Mouse (Mus musculus): ENCODE measurements around the gene Prdx5. TPM values are rescaled to one million over a fixed set of nuclear protein-coding genes. Genes with fewer than 3 reads are reported as not detected.

The Prdx5 gene
- polyA plus RNA-seq, 1 experiment from 2014 or later = 153 TPM

GRCm38 (mm10) chr19:6936299-6936698, 26.4 kb upstream of the Prdx5 start:
- Histone ChIP-seq H3K27ac (ENCODE audit: low read depth) (no peak overlapping the region), H3K36me3 (ENCODE audit: insufficient read depth) (no peaks in the 10 kb centered on the region), H3K4me1 (ENCODE audit: insufficient read depth) (peaks cover 6% of the 10 kb centered on the region; the same call in 1 of the 2 replicates), H3K27me3 (ENCODE audit: insufficient read depth, low read length) (peaks cover 50% of the 10 kb centered on the region), H3K9ac (no peak overlapping the region), H3K9me3 (ENCODE audit: low read depth, low read length) (no peaks in the 10 kb centered on the region), H3K4me3 (ENCODE audit: low read depth, low read length) (no peak overlapping the region), H3K4me2 (no peak overlapping the region)
- 24% methylated on average over 3 of the region's 3 CpGs for WGBS
- DNase-seq (no peak), ATAC-seq (ENCODE audit: insufficient read depth) (no peak)
- peak; percentile 44 for TF ChIP-seq CTCF (IDR thresholded peaks at IDR 0.05; ENCODE audit: low read depth)

GRCm38 (mm10) chr19:6934195-6934977, 24.5 kb upstream of the Prdx5 start, which contains the start of gene Kcnk4:
TSS of gene Kcnk4 (minus strand) at chr19:6934515.
- Histone ChIP-seq H3K4me1 (ENCODE audit: insufficient read depth) (no peaks in the 10 kb centered on the region), H3K27me3 (ENCODE audit: insufficient read depth, low read length) (peaks cover 64% of the 10 kb centered on the region)
- WGBS = 10% methylated on average over 23 of the region's 23 CpGs

GRCm38 (mm10) chr19:6933436-6934194, 23.7 kb upstream of the Prdx5 start:
- peak; percentile 46 for DNase-seq
- Histone ChIP-seq H3K4me1 (ENCODE audit: insufficient read depth) (no peaks in the 10 kb centered on the region), H3K27me3 (ENCODE audit: insufficient read depth, low read length) (peaks cover 67% of the 10 kb centered on the region), H3K27ac (ENCODE audit: low read depth) (no peak overlapping the region), H3K9me3 (ENCODE audit: low read depth, low read length) (no peaks in the 10 kb centered on the region), H3K36me3 (ENCODE audit: insufficient read depth) (no peaks in the 10 kb centered on the region), H3K9ac (peak overlapping the region; percentile 46), H3K4me3 (ENCODE audit: low read depth, low read length) (peak overlapping the region; percentile 41), H3K4me2 (peak overlapping the region; percentile 74)
- ATAC-seq (ENCODE audit: insufficient read depth) = peak; percentile 47; the same call in 1 of the 2 replicates
- no peak for TF ChIP-seq CTCF (IDR thresholded peaks at IDR 0.05; ENCODE audit: low read depth)
- WGBS = 4% methylated on average over 58 of the region's 58 CpGs

More at GRCm38 (mm10) chr19:6934195-6934977, 24.5 kb upstream of the Prdx5 start, which contains the start of gene Kcnk4:
- peak within 1 kb of the TSS; percentile 46 for H3K9ac ChIP-seq
- H3K4me2 ChIP-seq = peak within 1 kb of the TSS; percentile 74
- H3K36me3 ChIP-seq (ENCODE audit: insufficient read depth) = no peaks in the 10 kb centered on the region
- no peak for TF ChIP-seq CTCF (IDR thresholded peaks at IDR 0.05; ENCODE audit: low read depth)
- no peak for DNase-seq
- no peak within 1 kb of the TSS for H3K27ac ChIP-seq (ENCODE audit: low read depth)
- peak within 1 kb of the TSS; percentile 41 for H3K4me3 ChIP-seq (ENCODE audit: low read depth, low read length)
- H3K9me3 ChIP-seq (ENCODE audit: low read depth, low read length) = no peaks in the 10 kb centered on the region
- ATAC-seq (ENCODE audit: insufficient read depth) = no peak

DNA sequence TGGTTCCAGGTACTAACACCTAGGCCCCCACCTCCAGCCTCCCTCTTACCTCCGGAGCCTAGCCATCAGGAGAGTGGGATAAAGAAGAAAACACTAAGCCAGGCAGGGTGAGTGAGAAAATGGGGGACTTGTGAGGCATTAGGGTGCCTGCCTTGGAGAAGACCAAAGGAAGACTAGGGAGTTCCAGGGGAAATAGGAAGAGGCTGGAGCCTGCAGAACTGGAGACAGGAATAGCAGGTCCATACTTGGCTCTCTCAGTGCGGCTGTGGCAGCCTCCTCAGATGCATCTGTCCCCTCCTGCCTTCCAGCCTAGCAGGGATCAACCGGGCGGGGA, 23.2 kb upstream of the Prdx5 start:
- H3K9me3 ChIP-seq (ENCODE audit: low read depth, low read length) = no peaks in the 10 kb centered on the region
- H3K27ac ChIP-seq (ENCODE audit: low read depth) = no peak overlapping the region
- 26% methylated on average over 4 of the region's 4 CpGs for WGBS
- no peaks in the 10 kb centered on the region for H3K36me3 ChIP-seq (ENCODE audit: insufficient read depth)
- no peak overlapping the region for H3K9ac ChIP-seq
- no peak for TF ChIP-seq CTCF (IDR thresholded peaks at IDR 0.05; ENCODE audit: low read depth)
- peaks cover 73% of the 10 kb centered on the region for H3K27me3 ChIP-seq (ENCODE audit: insufficient read depth, low read length)
- no peak for DNase-seq
- H3K4me2 ChIP-seq = 0 out of 2 replicates have a peak overlapping the region, but pooled peaks have one; percentile 74
- ATAC-seq (ENCODE audit: insufficient read depth) = no peak
- H3K4me3 ChIP-seq (ENCODE audit: low read depth, low read length) = peak overlapping the region; percentile 41; the same call in 1 of the 2 replicates
- H3K4me1 ChIP-seq (ENCODE audit: insufficient read depth) = no peaks in the 10 kb centered on the region

DNA sequence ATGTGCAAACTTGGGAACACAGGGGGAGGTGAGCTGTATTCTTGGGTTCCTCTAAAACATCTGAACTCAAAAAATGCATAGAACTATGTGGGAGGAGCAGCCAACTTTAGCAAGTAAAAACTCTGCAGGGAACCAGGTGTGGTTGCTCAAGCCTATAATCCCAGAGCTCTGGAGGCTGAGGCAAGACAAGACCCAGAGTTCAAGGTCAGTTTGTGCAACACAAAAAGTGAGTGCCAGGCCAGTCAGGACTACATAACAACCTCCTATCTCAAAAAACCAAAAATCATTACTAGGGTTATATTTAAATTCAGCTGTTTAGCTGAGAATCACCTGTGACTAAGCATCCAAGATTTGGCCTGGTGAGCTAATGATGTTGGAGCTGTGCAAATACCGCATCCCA, 22.1 kb upstream of the Prdx5 start:
- WGBS = 42% methylated on average over 1 of the region's 1 CpGs

GRCm38 (mm10) chr19:6931002-6931401, 21.1 kb upstream of the Prdx5 start:
- DNase-seq = no peak
- Histone ChIP-seq H3K4me3 (ENCODE audit: low read depth, low read length) (no peak overlapping the region), H3K9me3 (ENCODE audit: low read depth, low read length) (no peaks in the 10 kb centered on the region), H3K4me2 (no peak overlapping the region), H3K9ac (no peak overlapping the region), H3K36me3 (ENCODE audit: insufficient read depth) (no peaks in the 10 kb centered on the region), H3K4me1 (ENCODE audit: insufficient read depth) (no peaks in the 10 kb centered on the region), H3K27me3 (ENCODE audit: insufficient read depth, low read length) (peaks cover 90% of the 10 kb centered on the region), H3K27ac (ENCODE audit: low read depth) (no peak overlapping the region)
- no peak for TF ChIP-seq CTCF (IDR thresholded peaks at IDR 0.05; ENCODE audit: low read depth)
- ATAC-seq (ENCODE audit: insufficient read depth) = no peak
- 7% methylated on average over 2 of the region's 2 CpGs for WGBS

More for the DNA sequence above, 22.1 kb upstream of the Prdx5 start:
- H3K27ac ChIP-seq (ENCODE audit: low read depth) = no peak overlapping the region
- H3K4me2 ChIP-seq = no peak overlapping the region
- no peaks in the 10 kb centered on the region for H3K9me3 ChIP-seq (ENCODE audit: low read depth, low read length)
- H3K27me3 ChIP-seq (ENCODE audit: insufficient read depth, low read length) = peaks cover 83% of the 10 kb centered on the region
- H3K36me3 ChIP-seq (ENCODE audit: insufficient read depth) = no peaks in the 10 kb centered on the region
- H3K4me1 ChIP-seq (ENCODE audit: insufficient read depth) = no peaks in the 10 kb centered on the region
- no peak overlapping the region for H3K9ac ChIP-seq
- ATAC-seq (ENCODE audit: insufficient read depth) (no peak), DNase-seq (no peak)
- H3K4me3 ChIP-seq (ENCODE audit: low read depth, low read length) = no peak overlapping the region
- no peak for TF ChIP-seq CTCF (IDR thresholded peaks at IDR 0.05; ENCODE audit: low read depth)

DNA sequence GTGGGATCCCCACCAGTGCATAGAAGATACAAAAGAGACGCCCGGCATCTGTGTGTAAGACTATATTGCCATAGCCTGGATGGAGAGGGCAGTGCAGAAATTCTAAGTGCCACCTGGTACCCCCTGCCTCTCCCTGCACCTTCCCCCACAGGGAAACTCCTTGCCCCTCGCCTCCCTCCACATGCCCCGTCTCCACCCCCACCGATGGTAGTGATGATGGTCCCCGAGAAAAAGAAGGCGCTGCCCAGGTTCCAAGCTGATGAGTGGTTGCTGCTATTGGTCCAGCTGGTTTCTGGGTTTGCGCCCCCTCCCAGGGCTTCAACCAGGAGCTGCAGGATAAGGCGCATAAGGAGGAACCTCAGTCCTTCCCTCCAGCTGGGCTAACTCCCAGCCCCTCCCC, 18.2 kb upstream of the Prdx5 start:
- Histone ChIP-seq H3K27me3 (ENCODE audit: insufficient read depth, low read length) (peaks cover 88% of the 10 kb centered on the region), H3K4me3 (ENCODE audit: low read depth, low read length) (no peak overlapping the region), H3K4me2 (no peak overlapping the region), H3K36me3 (ENCODE audit: insufficient read depth) (no peaks in the 10 kb centered on the region), H3K4me1 (ENCODE audit: insufficient read depth) (no peaks in the 10 kb centered on the region), H3K27ac (ENCODE audit: low read depth) (no peak overlapping the region), H3K9me3 (ENCODE audit: low read depth, low read length) (no peaks in the 10 kb centered on the region), H3K9ac (no peak overlapping the region)
- ATAC-seq (ENCODE audit: insufficient read depth) (no peak), DNase-seq (no peak)
- no peak for TF ChIP-seq CTCF (IDR thresholded peaks at IDR 0.05; ENCODE audit: low read depth)
- WGBS = 11% methylated on average over 9 of the region's 9 CpGs

All from lung, embryonic 14.5 days (tissue).